Mouse (Mus musculus): Measurements from ENCODE around the gene Fam189a1. TPM values are rescaled to one million over a fixed set of nuclear protein-coding genes. Genes with fewer than 3 reads are reported as not detected.

Fam189a1 gene
- polyA plus RNA-seq, 1 experiment from 2014 or later = 0.54 TPM

DNA sequence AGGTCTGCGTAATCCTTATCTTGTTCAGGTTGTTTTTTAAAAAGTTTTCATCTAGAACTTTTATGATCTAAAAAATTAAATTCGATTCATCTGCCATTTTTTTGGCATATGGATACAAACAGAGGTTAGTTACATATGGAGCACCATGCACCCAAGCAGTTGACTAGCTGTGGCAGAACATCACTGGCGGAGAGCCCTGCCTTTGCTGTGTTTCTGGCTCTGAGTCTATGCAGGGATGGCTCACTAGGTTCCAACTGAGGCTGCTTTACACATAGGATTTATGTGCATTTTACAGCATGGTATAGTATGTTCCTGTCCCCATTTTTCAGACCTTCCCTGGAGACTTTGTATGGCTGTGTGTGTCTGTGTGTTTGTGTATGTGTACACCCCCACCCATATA is 433.1 kb downstream of the Fam189a1 start:
- no peaks in the 10 kb centered on the region for H3K27me3 ChIP-seq (ENCODE audit: control insufficient read depth, insufficient read depth, low read length)
- H3K4me3 ChIP-seq (ENCODE audit: low read depth, low read length) = no peak overlapping the region
- 81% methylated on average over 3 of the region's 3 CpGs for WGBS
- no peak overlapping the region for H3K9ac ChIP-seq (replicated peaks; ENCODE audit: low read depth, low read length)
- H3K9me3 ChIP-seq (ENCODE audit: control insufficient read depth, low read depth, low read length) = no peaks in the 10 kb centered on the region
- no peaks in the 10 kb centered on the region for H3K4me1 ChIP-seq (ENCODE audit: control insufficient read depth, insufficient read depth, low read length)
- H3K4me2 ChIP-seq (replicated peaks; ENCODE audit: low read depth, low read length) = no peak overlapping the region
- no peaks in the 10 kb centered on the region for H3K36me3 ChIP-seq (ENCODE audit: control insufficient read depth, insufficient read depth, low read length)
- no peak for ATAC-seq (ENCODE audit: insufficient number of reproducible peaks, insufficient read depth, low FRiP score, low read depth)
- H3K27ac ChIP-seq (ENCODE audit: low read length) = no peak overlapping the region

DNA sequence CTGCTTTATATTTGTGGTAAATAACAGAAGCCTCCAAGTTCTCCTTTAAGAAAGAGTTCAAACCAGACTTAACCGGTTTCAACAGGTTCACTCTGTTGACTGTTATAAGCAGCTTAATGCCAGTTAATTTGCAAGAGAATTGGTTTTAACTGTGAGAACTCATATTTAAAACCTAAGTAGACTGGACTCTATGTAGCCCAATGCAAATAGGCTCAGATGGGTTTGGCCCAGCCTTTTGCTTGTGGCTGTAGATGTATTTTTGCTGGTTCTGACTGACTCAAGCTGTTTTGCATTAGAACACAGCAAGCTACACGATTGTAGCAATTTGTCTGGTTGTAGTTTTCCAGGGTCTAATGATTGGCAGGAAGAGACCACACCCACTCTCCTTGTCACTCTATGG is 440.1 kb downstream of the Fam189a1 start:
- Histone ChIP-seq H3K4me2 (replicated peaks; ENCODE audit: low read depth, low read length) (no peak overlapping the region), H3K9ac (replicated peaks; ENCODE audit: low read depth, low read length) (no peak overlapping the region), H3K4me3 (ENCODE audit: low read depth, low read length) (no peak overlapping the region), H3K27ac (ENCODE audit: low read length) (no peak overlapping the region), H3K9me3 (ENCODE audit: control insufficient read depth, low read depth, low read length) (no peaks in the 10 kb centered on the region), H3K27me3 (ENCODE audit: control insufficient read depth, insufficient read depth, low read length) (no peaks in the 10 kb centered on the region), H3K4me1 (ENCODE audit: control insufficient read depth, insufficient read depth, low read length) (no peaks in the 10 kb centered on the region), H3K36me3 (ENCODE audit: control insufficient read depth, insufficient read depth, low read length) (no peaks in the 10 kb centered on the region)
- no peak for ATAC-seq (ENCODE audit: insufficient number of reproducible peaks, insufficient read depth, low FRiP score, low read depth)
- WGBS = 74% methylated on average over 2 of the region's 2 CpGs

- 0 out of 2 replicates have a peak, but pooled peaks have one; percentile 58 for ATAC-seq (ENCODE audit: insufficient number of reproducible peaks, insufficient read depth, low FRiP score, low read depth)
- H3K9me3 ChIP-seq (ENCODE audit: control insufficient read depth, low read depth, low read length) = no peaks in the 10 kb centered on the region
- WGBS = 85% methylated on average over 13 of the region's 13 CpGs
Measured at GRCm38 (mm10) chr7:64709520-64710262, 446.7 kb downstream of the Fam189a1 start.

DNA sequence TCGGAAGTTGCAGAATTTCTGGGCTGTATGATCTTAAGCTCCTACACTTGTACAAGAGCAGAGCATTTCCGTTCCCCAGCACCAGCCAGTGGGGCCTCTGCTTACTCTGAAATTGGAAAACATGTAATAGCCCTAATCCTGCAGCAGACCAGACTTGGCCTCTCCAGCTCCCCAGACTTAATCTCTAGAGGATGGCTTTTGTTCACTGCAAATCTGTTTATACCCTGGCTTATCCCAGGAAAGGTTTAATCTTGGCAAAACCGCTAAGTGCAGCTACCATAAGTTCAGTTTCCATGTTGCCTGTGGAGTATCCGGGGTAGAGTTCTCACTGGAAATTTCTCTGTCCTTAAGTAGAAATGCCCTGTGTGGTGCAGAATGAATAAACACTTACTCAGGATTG is 448.2 kb downstream of the Fam189a1 start:
- no peak for ATAC-seq (ENCODE audit: insufficient number of reproducible peaks, insufficient read depth, low FRiP score, low read depth)
- H3K36me3 ChIP-seq (ENCODE audit: control insufficient read depth, insufficient read depth, low read length) = no peaks in the 10 kb centered on the region
- H3K4me3 ChIP-seq (ENCODE audit: low read depth, low read length) = no peak overlapping the region
- H3K27me3 ChIP-seq (ENCODE audit: control insufficient read depth, insufficient read depth, low read length) = no peaks in the 10 kb centered on the region
- no peak overlapping the region for H3K9ac ChIP-seq (replicated peaks; ENCODE audit: low read depth, low read length)
- H3K9me3 ChIP-seq (ENCODE audit: control insufficient read depth, low read depth, low read length) = no peaks in the 10 kb centered on the region
- H3K4me1 ChIP-seq (ENCODE audit: control insufficient read depth, insufficient read depth, low read length) = no peaks in the 10 kb centered on the region
- H3K4me2 ChIP-seq (replicated peaks; ENCODE audit: low read depth, low read length) = no peak overlapping the region
- WGBS = 85% methylated on average over 4 of the region's 4 CpGs
- no peak overlapping the region for H3K27ac ChIP-seq (ENCODE audit: low read length)

More at GRCm38 (mm10) chr7:64709520-64710262, 446.7 kb downstream of the Fam189a1 start:
- Histone ChIP-seq H3K36me3 (ENCODE audit: control insufficient read depth, insufficient read depth, low read length) (no peaks in the 10 kb centered on the region), H3K4me2 (replicated peaks; ENCODE audit: low read depth, low read length) (no peak overlapping the region), H3K27me3 (ENCODE audit: control insufficient read depth, insufficient read depth, low read length) (no peaks in the 10 kb centered on the region), H3K27ac (ENCODE audit: low read length) (no peak overlapping the region), H3K4me1 (ENCODE audit: control insufficient read depth, insufficient read depth, low read length) (no peaks in the 10 kb centered on the region), H3K9ac (replicated peaks; ENCODE audit: low read depth, low read length) (no peak overlapping the region), H3K4me3 (ENCODE audit: low read depth, low read length) (no peak overlapping the region)

Small RNAs within 50 kb of the gene (microRNA-seq; reads per million reads assigned to microRNA genes)
- not detected for gene Gm25249
